8 mouse cellular contexts compared by ENCODE assay signal in the genomic region with DNA sequence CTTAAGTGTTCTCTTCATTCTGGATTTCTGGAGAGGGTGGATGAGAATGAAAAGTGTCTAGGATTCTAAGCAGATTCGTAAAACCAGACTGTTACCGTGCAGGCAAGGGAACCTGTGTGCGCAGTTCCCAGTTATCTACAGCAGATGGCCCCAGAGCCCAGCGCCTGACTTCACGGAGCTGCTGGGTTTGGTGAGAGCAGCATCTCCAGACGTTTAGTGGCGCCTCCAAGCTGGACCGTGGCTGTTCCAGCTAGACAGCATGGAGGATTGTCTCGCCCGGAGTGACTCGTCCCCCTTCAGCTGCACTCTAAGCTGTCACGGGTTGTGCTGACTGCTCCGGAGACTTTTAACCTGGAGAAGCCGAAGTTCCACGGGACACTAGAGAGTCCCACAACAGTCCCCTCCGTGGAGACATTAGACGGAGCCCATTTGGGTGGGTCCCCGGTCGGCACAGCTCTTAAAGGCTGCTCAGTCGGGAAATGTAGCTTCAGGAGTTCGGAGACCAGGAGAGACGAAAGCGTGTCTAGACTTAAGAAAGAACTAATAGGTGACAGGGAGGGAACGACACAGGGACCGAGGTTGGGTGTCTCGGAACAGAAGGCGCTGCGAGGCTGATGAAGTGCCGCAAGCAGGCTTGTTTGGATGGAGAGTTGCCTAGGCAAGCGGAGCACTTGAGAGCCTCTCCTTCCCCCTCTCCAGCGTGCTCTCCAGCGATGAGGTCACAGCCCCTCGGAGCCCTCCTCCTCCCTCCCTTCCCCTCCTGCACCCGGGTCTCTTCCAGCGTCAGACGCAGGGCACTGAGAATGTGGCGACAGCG. TPM values are rescaled to one million over a fixed set of nuclear protein-coding genes. Genes with fewer than 3 reads are reported as not detected.
DNase-seq lines count a peak whose midpoint lies in the region; ATAC-seq and TF ChIP-seq lines count a peak whose summit lies in the region.

No protein-coding gene starts in this region.

- no peaks in the 10 kb centered on the region for H3K4me1 ChIP-seq in cortical plate, adult 2 months (ENCODE audit: control insufficient read depth, insufficient read depth, low read length)

- peak; percentile 88 for ATAC-seq in inflammation-experienced regulatory T-cells, adult 6 months
- ATAC-seq in megakaryocyte, adult 5-6 weeks (ENCODE audit: poor library complexity, severe bottlenecking), result peak; percentile 96
- ATAC-seq in erythroid progenitor cell, adult 5-6 weeks (replicated peaks; ENCODE audit: low FRiP score, poor library complexity, severe bottlenecking), result no peak; the same call in none of the 2 replicates

- peak overlapping the region; percentile 5 for H3K4me3 ChIP-seq in cortical plate, adult 2 months (ENCODE audit: insufficient read depth, low read length)

- H3K27ac ChIP-seq in cortical plate, adult 2 months (ENCODE audit: insufficient read depth, low read length), result no peak overlapping the region

- TF ChIP-seq POLR2A in cortical plate, adult 2 months (IDR thresholded peaks at IDR 0.05; ENCODE audit: extremely low read depth, insufficient read depth, low read length), result no peak

- TF ChIP-seq CTCF in cortical plate, adult 2 months (IDR thresholded peaks at IDR 0.05; ENCODE audit: extremely low read depth, insufficient read depth, low read length), result peak; percentile 93

- peak; percentile 49 to 84 for DNase-seq in adrenal gland, adult (ENCODE audit: inconsistent age in 2 of 2, low spot score in 1 of 2)
- peak; percentile 13 to 33 for DNase-seq in gastrocnemius, adult 8-10 months (ENCODE audit: low spot score in 2 of 2)
- peak; percentile 50 to 65 for DNase-seq in left cerebral cortex, adult 8-10 months (ENCODE audit: low spot score in 2 of 2)
- peak; percentile 87 to 88 for DNase-seq in right cerebral cortex, adult 2 months (ENCODE audit: low spot score in 2 of 2)

RNA-seq across cellular contexts. Expression of a gene that starts 16.1 kb away (rescaled TPM):
- 0.23 and 0.25 TPM in 2 replicates for polyA plus RNA-seq in cortical plate, adult 2 months (2012; rRNA removed)
- 1 to 10 TPM in 1 of 4 experiments, under 1 TPM in 3; 0.07 to 1.3 (median 0.50) TPM for total RNA-seq in gastrocnemius, adult 8-10 months (2022)
- not detected for polyA plus RNA-seq in inflammation-experienced regulatory T-cells, adult 6 months (2017; shearing (Covaris generic))
- under 1 TPM; 0.17 to 0.53 (median 0.27) TPM for total RNA-seq in left cerebral cortex, adult 8-10 months (2022)
- 0.27 and 0.45 TPM in 2 replicates for total RNA-seq in megakaryocyte, adult 5-6 weeks (2015)
- total RNA-seq in megakaryocyte, adult 5-6 weeks (2017), result 0.55 and 1.1 TPM in 2 replicates
- 1.1 TPM in 1 of 2 replicates, not detected in the other for total RNA-seq in erythroid progenitor cell, adult 5-6 weeks (2015; ENCODE audit: low replicate concordance)
- total RNA-seq in erythroid progenitor cell, adult 5-6 weeks (2017; ENCODE audit: low replicate concordance), result not detected in 2 replicates

RNA-seq across cellular contexts. Expression of a gene that starts 16.2 kb away (rescaled TPM):
- 5.9 TPM in 2 replicates for polyA plus RNA-seq in cortical plate, adult 2 months (2012; rRNA removed)
- total RNA-seq in gastrocnemius, adult 8-10 months (2022), result 1 to 10 TPM in 2 of 4 experiments, under 1 TPM in 2; 0.51 to 1.1 (median 0.84) TPM
- 10 to 100 TPM in 2 of 3 experiments, 1 to 10 TPM in 1; 6.3 to 16.3 (median 12.1) TPM for polyA plus RNA-seq in inflammation-experienced regulatory T-cells, adult 6 months (2017; shearing (Covaris generic))
- 10 to 100 TPM in 2 of 4 experiments, 1 to 10 TPM in 2; 6.6 to 10.5 (median 9.0) TPM for total RNA-seq in left cerebral cortex, adult 8-10 months (2022)
- 30.8 and 37.3 TPM in 2 replicates for total RNA-seq in megakaryocyte, adult 5-6 weeks (2015)
- total RNA-seq in megakaryocyte, adult 5-6 weeks (2017), result 38.2 and 47.2 TPM in 2 replicates
- total RNA-seq in erythroid progenitor cell, adult 5-6 weeks (2015; ENCODE audit: low replicate concordance), result 98.5 and 105 TPM in 2 replicates
- total RNA-seq in erythroid progenitor cell, adult 5-6 weeks (2017; ENCODE audit: low replicate concordance), result 132 and 168 TPM in 2 replicates

Comparison
In these comparisons a context has a peak if more than half of its experiments do, and no peak if none do; other contexts are left out.
1. DNase-seq: peak in every context shown above with its lines; median percentile 88 in right cerebral cortex, adult 2 months; 66 in adrenal gland, adult; 58 in left cerebral cortex, adult 8-10 months; 23 in gastrocnemius, adult 8-10 months.